Comparison of ENCODE assay signal across 14 mouse cellular contexts in genomic region chr6:87734136-87734535, GRCm38 (mm10). TPM values are rescaled to one million over a fixed set of nuclear protein-coding genes. Genes with fewer than 3 reads are reported as not detected.
DNase-seq lines count a peak whose midpoint lies in the region; ATAC-seq and TF ChIP-seq lines count a peak whose summit lies in the region.
"Had no signal": no experiment of that assay in that cellular context is flagged by ENCODE, and none has a peak within 500 bp of the region (broad histone marks: within the 10 kb centered on the region; RNA-seq: fewer than 3 reads in every experiment).

No protein-coding gene starts in this region.

- peaks cover 46% of the 10 kb centered on the region for H3K27me3 ChIP-seq in intestine, embryonic 14.5 days (replicated peaks; ENCODE audit: control insufficient read depth, insufficient read depth, low read length)
- peaks cover 45% of the 10 kb centered on the region for H3K27me3 ChIP-seq in intestine, postnatal 0 days (replicated peaks; ENCODE audit: control insufficient read depth, insufficient read depth, low read length)
- no peaks in the 10 kb centered on the region for H3K27me3 ChIP-seq in kidney, adult 2 months (replicated peaks; ENCODE audit: control insufficient read depth, insufficient read depth, low read length)
- peaks cover 25% of the 10 kb centered on the region for H3K27me3 ChIP-seq in stomach, embryonic 14.5 days (ENCODE audit: control insufficient read depth, insufficient read depth, low read length)

- no peak overlapping the region for H3K9ac ChIP-seq in intestine, embryonic 14.5 days (ENCODE audit: low read length)
- no peak overlapping the region for H3K9ac ChIP-seq in intestine, postnatal 0 days (ENCODE audit: low read depth, low read length)
- H3K9ac ChIP-seq in stomach, embryonic 14.5 days (replicated peaks; ENCODE audit: low read depth, low read length), result no peak overlapping the region
- H3K9ac ChIP-seq: limb, embryonic 13.5 days had no signal

- 0 out of 2 replicates have a peak, but pooled peaks have one; percentile 29 for ATAC-seq in intestine, embryonic 14.5 days (replicated peaks; ENCODE audit: low FRiP score, low TSS enrichment, low read depth)
- no peak for ATAC-seq in intestine, postnatal 0 days
- ATAC-seq in stomach, embryonic 14.5 days (ENCODE audit: insufficient number of reproducible peaks, insufficient read depth, low FRiP score, low read depth), result peak; percentile 66; the same call in 1 of the 2 replicates
- ATAC-seq in erythroid progenitor cell, adult 5-6 weeks (replicated peaks; ENCODE audit: low FRiP score, poor library complexity, severe bottlenecking), result no peak

- H3K9me3 ChIP-seq in intestine, embryonic 14.5 days (ENCODE audit: control insufficient read depth, low read length), result no peaks in the 10 kb centered on the region
- no peaks in the 10 kb centered on the region for H3K9me3 ChIP-seq in intestine, postnatal 0 days (ENCODE audit: control insufficient read depth)
- H3K9me3 ChIP-seq in stomach, embryonic 14.5 days (ENCODE audit: control insufficient read depth, low read depth, low read length), result no peaks in the 10 kb centered on the region
- H3K9me3 ChIP-seq: limb, embryonic 13.5 days had no signal

- H3K4me2 ChIP-seq in intestine, embryonic 14.5 days (ENCODE audit: low read length), result no peak overlapping the region
- no peak overlapping the region for H3K4me2 ChIP-seq in intestine, postnatal 0 days (replicated peaks; ENCODE audit: low read depth)
- H3K4me2 ChIP-seq in stomach, embryonic 14.5 days (replicated peaks; ENCODE audit: low read depth, low read length), result no peak overlapping the region
- H3K4me2 ChIP-seq: limb, embryonic 13.5 days had no signal

- DNase-seq in intestine, embryonic 14.5 days (ENCODE audit: low spot score), result no peak
- peak; percentile 50 for DNase-seq in kidney, adult 2 months
- peak; percentile 61 to 73 for DNase-seq in kidney, postnatal 4 days
- DNase-seq in cerebellum, postnatal 4 days (ENCODE audit: low spot score in 2 of 2), result no peak
- DNase-seq in heart, adult 18-20 months, result no peak
- DNase-seq: layer of hippocampus, postnatal 36 days; retina, postnatal 1 day; thymus, postnatal 4 days had no signal

- TF ChIP-seq POLR2A in kidney, adult 2 months (IDR thresholded peaks at IDR 0.05; ENCODE audit: low read depth, low read length), result no peak

- H3K4me1 ChIP-seq in intestine, embryonic 14.5 days (replicated peaks; ENCODE audit: control insufficient read depth, insufficient read depth, low read length), result peaks cover 20% of the 10 kb centered on the region
- no peaks in the 10 kb centered on the region for H3K4me1 ChIP-seq in intestine, postnatal 0 days (replicated peaks; ENCODE audit: control insufficient read depth, insufficient read depth, low read length)
- H3K4me1 ChIP-seq in kidney, adult 2 months (ENCODE audit: control insufficient read depth, insufficient read depth, low read length), result no peaks in the 10 kb centered on the region
- H3K4me1 ChIP-seq in stomach, embryonic 14.5 days (ENCODE audit: control insufficient read depth, insufficient read depth, low read length), result peaks cover 19% of the 10 kb centered on the region; the same call in 1 of the 2 replicates

- H3K36me3 ChIP-seq in intestine, embryonic 14.5 days (ENCODE audit: control insufficient read depth, insufficient read depth, low read length), result no peaks in the 10 kb centered on the region
- no peaks in the 10 kb centered on the region for H3K36me3 ChIP-seq in intestine, postnatal 0 days (ENCODE audit: control insufficient read depth, insufficient read depth)
- H3K36me3 ChIP-seq in kidney, adult 2 months (ENCODE audit: control insufficient read depth, insufficient read depth, low read length), result no peaks in the 10 kb centered on the region
- H3K36me3 ChIP-seq in stomach, embryonic 14.5 days (ENCODE audit: control insufficient read depth, insufficient read depth, low read length), result no peaks in the 10 kb centered on the region
- H3K36me3 ChIP-seq: limb, embryonic 13.5 days had no signal

- TF ChIP-seq CTCF in intestine, postnatal 0 days (IDR thresholded peaks at IDR 0.05; ENCODE audit: low read depth), result no peak
- TF ChIP-seq CTCF in kidney, adult 2 months (conservative IDR thresholded peaks at IDR 0.05; ENCODE audit: insufficient read depth, insufficient read length, low read depth, low read length), result no peak

- 35% methylated on average over 5 of the region's 5 CpGs for WGBS in intestine, embryonic 14.5 days
- 41% methylated on average over 5 of the region's 5 CpGs for WGBS in intestine, postnatal 0 days
- WGBS in kidney, adult 2 months, result 70% methylated on average over 5 of the region's 5 CpGs
- WGBS in stomach, embryonic 14.5 days, result 32% methylated on average over 5 of the region's 5 CpGs

- no peak overlapping the region for H3K4me3 ChIP-seq in intestine, embryonic 14.5 days (ENCODE audit: low read depth, low read length)
- H3K4me3 ChIP-seq in intestine, postnatal 0 days (ENCODE audit: low read depth, low read length), result no peak overlapping the region
- no peak overlapping the region for H3K4me3 ChIP-seq in kidney, adult 2 months (ENCODE audit: insufficient read depth, low read depth, low read length)
- H3K4me3 ChIP-seq in stomach, embryonic 14.5 days (ENCODE audit: low read depth, low read length), result no peak overlapping the region
- H3K4me3 ChIP-seq: erythroblast, embryonic 14.5 days; limb, embryonic 13.5 days had no signal

- peak overlapping the region; percentile 6; the same call in 1 of the 2 replicates for H3K27ac ChIP-seq in intestine, embryonic 14.5 days (ENCODE audit: low read depth)
- H3K27ac ChIP-seq in intestine, postnatal 0 days (ENCODE audit: low read depth, low read length), result no peak overlapping the region
- peak overlapping the region; percentile 56 for H3K27ac ChIP-seq in kidney, adult 2 months (ENCODE audit: insufficient read depth, low read depth, low read length)
- no peak overlapping the region; the same call in 1 of the 2 replicates for H3K27ac ChIP-seq in stomach, embryonic 14.5 days (ENCODE audit: low read length)
- H3K27ac ChIP-seq: limb, embryonic 13.5 days had no signal

RNA-seq across cellular contexts. Expression of gene Efcc1, which starts 3.5 kb away (rescaled TPM):
- 0.59 and 1.4 TPM in 2 replicates for polyA plus RNA-seq in intestine, embryonic 14.5 days (2014; fragmentation: Nextera tagmentation; extraction: Ambion mirVana)
- polyA plus RNA-seq in intestine, postnatal 0 days (2015; fragmentation: Nextera tagmentation; extraction: Ambion mirVana), result 0.86 and 0.98 TPM in 2 replicates
- 2.7 and 3.0 TPM in 2 replicates for polyA plus RNA-seq in kidney, adult 2 months (2012; rRNA removed)
- 2.2 TPM in 2 replicates for polyA plus RNA-seq in stomach, embryonic 14.5 days (2014; fragmentation: Nextera tagmentation; extraction: Ambion mirVana)
- not detected in 2 replicates for total RNA-seq in erythroid progenitor cell, adult 5-6 weeks (2015; ENCODE audit: low replicate concordance)
- total RNA-seq in erythroid progenitor cell, adult 5-6 weeks (2017; ENCODE audit: low replicate concordance), result 0.08 TPM in 1 of 2 replicates, not detected in the other
- total RNA-seq in heart, adult 18-20 months (2021), result 1 to 10 TPM in 1 of 2 experiments, under 1 TPM in 1; 0.94 to 1.3 TPM
- total RNA-seq: megakaryocyte, adult 5-6 weeks had no signal
- polyA plus RNA-seq: erythroblast, embryonic 14.5 days had no signal

RNA-seq across cellular contexts. Expression of gene Gp9, which starts 43.7 kb away (rescaled TPM):
- polyA plus RNA-seq in intestine, embryonic 14.5 days (2014; fragmentation: Nextera tagmentation; extraction: Ambion mirVana), result 1.1 and 3.3 TPM in 2 replicates
- polyA plus RNA-seq in intestine, postnatal 0 days (2015; fragmentation: Nextera tagmentation; extraction: Ambion mirVana), result 2.1 and 2.3 TPM in 2 replicates
- polyA plus RNA-seq in kidney, adult 2 months (2012; rRNA removed), result 0.66 and 1.1 TPM in 2 replicates
- polyA plus RNA-seq in stomach, embryonic 14.5 days (2014; fragmentation: Nextera tagmentation; extraction: Ambion mirVana), result 0.68 and 0.80 TPM in 2 replicates
- total RNA-seq in erythroid progenitor cell, adult 5-6 weeks (2015; ENCODE audit: low replicate concordance), result 32.4 and 58.3 TPM in 2 replicates
- total RNA-seq in erythroid progenitor cell, adult 5-6 weeks (2017; ENCODE audit: low replicate concordance), result 11.4 and 18.4 TPM in 2 replicates
- total RNA-seq in heart, adult 18-20 months (2021), result 1 to 10 TPM; 1.2 TPM

Comparison
In these comparisons a context has a peak if more than half of its experiments do, and no peak if none do; other contexts are left out.
1. ATAC-seq: peak in intestine, embryonic 14.5 days (single experiment) and stomach, embryonic 14.5 days (single experiment); none in intestine, postnatal 0 days (single experiment) and erythroid progenitor cell, adult 5-6 weeks (single experiment).
2. H3K27ac ChIP-seq: peak in intestine, embryonic 14.5 days (single experiment) and kidney, adult 2 months (single experiment); none in intestine, postnatal 0 days (single experiment) and stomach, embryonic 14.5 days (single experiment).
3. DNase-seq: peak in kidney, adult 2 months (single experiment) and kidney, postnatal 4 days (2 of 2); none in intestine, embryonic 14.5 days (single experiment), cerebellum, postnatal 4 days (0 of 2) and heart, adult 18-20 months (0 of 2).